Mouse (Mus musculus) limb, embryonic 14.5 days (tissue): ENCODE results near the gene Vps16. TPM values are rescaled to one million over a fixed set of nuclear protein-coding genes. Genes with fewer than 3 reads are reported as not detected.

Experiments used
- ATAC-seq: fragments of 200-750 bp; cut with Nextera tagmentation; 2 replicates; pipeline ENCODE4 v1.8.0; 2017; ENCODE audit warnings: low read depth, moderate number of reproducible peaks, moderate TSS enrichment; ENCODE audit not compliant: low FRiP score
- DNase-seq: peaks from one replicate; pipeline ENCODE4 v3.0.0-alpha.2; 2015; ENCODE audit warnings: low spot score
- H3K27ac ChIP-seq: fragments of 300-500 bp; sonication (generic); replicated peaks from 2 replicates; pipeline ENCODE4 v1.5.1; 2014; ENCODE audit warnings: low read depth, mild to moderate bottlenecking, low read length, moderate library complexity, mixed read lengths
- H3K27me3 ChIP-seq: fragments of 300-500 bp; sonication (generic); 2 replicates; pipeline ENCODE4 v1.6.1; 2014; ENCODE audit warnings: low read length, mixed read lengths; ENCODE audit not compliant: control insufficient read depth, insufficient read depth
- H3K36me3 ChIP-seq: fragments of 300-500 bp; sonication (generic); 2 replicates; pipeline ENCODE4 v1.6.1; 2014; ENCODE audit warnings: mild to moderate bottlenecking, low read length, moderate library complexity, mixed read lengths; ENCODE audit not compliant: control insufficient read depth, insufficient read depth
- H3K4me1 ChIP-seq: fragments of 300-500 bp; sonication (generic); 2 replicates; pipeline ENCODE4 v1.6.1; 2014; ENCODE audit warnings: antibody characterized with exemption, low read length, mixed read lengths; ENCODE audit not compliant: control insufficient read depth, insufficient read depth
- H3K4me2 ChIP-seq: fragments of 300-500 bp; sonication (generic); replicated peaks from 2 replicates; pipeline ENCODE4 v1.6.1; 2014; ENCODE audit warnings: low read depth, mild to moderate bottlenecking, low read length, moderate library complexity; ENCODE audit not compliant: severe bottlenecking
- H3K4me3 ChIP-seq: fragments of 300-500 bp; sonication (generic); replicated peaks from 2 replicates; pipeline ENCODE4 v1.5.1; 2014; ENCODE audit warnings: low read length
- H3K9ac ChIP-seq: fragments of 300-500 bp; sonication (generic); 2 replicates; pipeline ENCODE4 v1.6.1; 2014; ENCODE audit warnings: mild to moderate bottlenecking, low read depth, low read length, moderate library complexity; ENCODE audit not compliant: severe bottlenecking
- H3K9me3 ChIP-seq: fragments of 300-500 bp; sonication (generic); 2 replicates; pipeline ENCODE4 v1.6.1; 2016; ENCODE audit warnings: low read length; ENCODE audit not compliant: control insufficient read depth
- POLR2A ChIP-seq: fragments of 200-500 bp; IDR thresholded peaks from 2 replicates; pipeline ENCODE4 v1.8.0; 2012; ENCODE audit warnings: inconsistent platforms, mild to moderate bottlenecking, moderate library complexity, borderline replicate concordance; ENCODE audit not compliant: insufficient read depth, insufficient read length; ENCODE audit errors: extremely low read depth
- WGBS: fragments of 180-500 bp; shearing (Covaris S2); extraction: QIAGEN DNeasy Blood & Tissue Kit; methylation state at CpG from one replicate; pipeline ENCODE4 v1.1.7; 2014; 5-methylcytosine and 5-hydroxymethylcytosine counted together
- polyA plus RNA-seq, 2 experiments: library from polyadenylated mRNA; depleted of rRNA in 1 of 2; stranded (reverse) in 1 of 2; unstranded in 1 of 2; fragments of >200 nt; fragmentation: Nextera tagmentation in 1 of 2; extraction: Ambion mirVana in 1 of 2; gene quantifications; 2 replicates each; pipeline versions ENCODE4 v1.2.1 to v1.2.3; 2012 to 2014

Vps16 gene
- polyA plus RNA-seq, 2 experiments = 67.0 to 148 TPM

- no peak overlapping the region for H3K9ac ChIP-seq
- DNase-seq = no peak
- no peak for ATAC-seq
- H3K36me3 ChIP-seq = peaks cover 14% of the 10 kb centered on the region
- H3K4me3 ChIP-seq = no peak overlapping the region
- no peak overlapping the region for H3K27ac ChIP-seq
- TF ChIP-seq POLR2A = no peak
- no peak overlapping the region for H3K4me2 ChIP-seq
- no peaks in the 10 kb centered on the region for H3K4me1 ChIP-seq
- H3K9me3 ChIP-seq = no peaks in the 10 kb centered on the region
- no peaks in the 10 kb centered on the region for H3K27me3 ChIP-seq
- WGBS = 88% methylated on average over 3 of the region's 3 CpGs
These were observed 8.0 kb downstream of the Vps16 start for GRCm38 (mm10) chr2:130432157-130432556.

DNA sequence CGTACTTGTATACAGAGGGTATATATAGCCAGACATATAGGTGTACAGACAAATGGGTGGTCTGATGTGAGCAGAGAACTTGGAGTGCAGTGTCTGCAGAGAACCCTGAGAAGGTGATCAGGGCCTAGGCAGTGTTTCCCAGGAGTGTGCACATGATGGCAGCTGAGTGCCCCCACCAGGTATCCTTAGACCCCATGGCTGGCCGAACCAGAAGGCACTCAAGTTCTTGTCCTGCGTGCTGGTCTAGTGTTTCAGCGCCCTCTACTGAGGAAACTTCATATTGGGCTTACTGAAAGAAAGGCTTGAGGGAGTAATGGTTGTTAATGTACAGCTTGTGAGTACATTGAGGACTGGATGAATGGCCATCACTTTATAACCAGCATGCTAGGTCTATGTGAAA lies 9.0 kb downstream of the Vps16 start:
- Histone ChIP-seq H3K36me3 (peaks cover 23% of the 10 kb centered on the region), H3K4me1 (no peaks in the 10 kb centered on the region), H3K27ac (no peak overlapping the region), H3K9ac (no peak overlapping the region), H3K4me2 (no peak overlapping the region), H3K4me3 (no peak overlapping the region), H3K27me3 (no peaks in the 10 kb centered on the region), H3K9me3 (no peaks in the 10 kb centered on the region)
- no peak for TF ChIP-seq POLR2A
- ATAC-seq = peak; percentile 55; the same call in 1 of the 2 replicates
- DNase-seq = peak; percentile 61
- 17% methylated on average over 4 of the region's 4 CpGs for WGBS

- Histone ChIP-seq H3K4me3 (no peak overlapping the region), H3K9me3 (no peaks in the 10 kb centered on the region), H3K9ac (no peak overlapping the region), H3K4me1 (no peaks in the 10 kb centered on the region), H3K36me3 (peaks cover 52% of the 10 kb centered on the region), H3K27ac (no peak overlapping the region), H3K4me2 (no peak overlapping the region), H3K27me3 (no peaks in the 10 kb centered on the region)
- WGBS = 96% methylated on average over 1 of the region's 1 CpGs
- no peak for TF ChIP-seq POLR2A
- DNase-seq = no peak
- ATAC-seq = no peak
These were observed 12.6 kb downstream of the Vps16 start for GRCm38 (mm10) chr2:130436769-130437168.

GRCm38 (mm10) chr2:130438861-130439260 lies 14.7 kb downstream of the Vps16 start:
- H3K9ac ChIP-seq = no peak overlapping the region
- H3K27ac ChIP-seq = no peak overlapping the region
- WGBS = 94% methylated on average over 3 of the region's 3 CpGs
- H3K4me2 ChIP-seq = no peak overlapping the region
- no peaks in the 10 kb centered on the region for H3K4me1 ChIP-seq
- no peaks in the 10 kb centered on the region for H3K27me3 ChIP-seq
- DNase-seq (no peak), ATAC-seq (no peak)
- H3K4me3 ChIP-seq = no peak overlapping the region
- H3K9me3 ChIP-seq = no peaks in the 10 kb centered on the region
- H3K36me3 ChIP-seq = peaks cover 65% of the 10 kb centered on the region
- TF ChIP-seq POLR2A = no peak

DNA sequence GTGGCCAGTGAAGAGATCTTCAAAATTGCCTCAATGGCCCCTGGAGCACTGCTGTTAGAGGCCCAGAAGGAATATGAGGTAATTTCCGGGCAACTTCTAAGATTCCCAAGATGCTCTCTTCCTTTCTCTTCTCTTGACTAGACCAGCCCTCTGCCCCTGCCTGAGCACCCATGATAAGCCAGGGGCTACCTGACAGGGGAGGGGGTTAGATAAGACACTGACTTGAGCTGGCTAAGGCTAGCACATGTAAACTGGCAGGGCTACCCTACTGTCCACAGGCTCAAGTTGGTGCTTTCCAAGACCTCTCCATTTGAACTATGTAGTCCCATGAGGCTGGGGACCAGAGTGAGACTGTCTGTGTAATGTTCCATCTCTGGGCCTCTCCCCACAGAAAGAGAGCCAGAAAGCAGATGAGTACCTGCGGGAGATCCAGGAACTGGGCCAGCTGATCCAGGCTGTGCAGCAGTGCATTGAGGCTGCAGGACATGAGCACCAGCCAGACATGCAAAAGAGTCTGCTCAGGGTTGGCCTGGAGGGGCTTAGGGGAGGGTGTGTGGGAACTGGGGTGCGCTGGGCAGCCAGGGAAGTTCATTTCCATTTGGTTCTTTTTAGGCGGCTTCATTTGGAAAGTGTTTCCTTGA lies 15.8 kb downstream of the Vps16 start:
- Histone ChIP-seq H3K27ac (no peak overlapping the region), H3K27me3 (no peaks in the 10 kb centered on the region), H3K4me1 (no peaks in the 10 kb centered on the region), H3K9me3 (no peaks in the 10 kb centered on the region), H3K36me3 (peaks cover 71% of the 10 kb centered on the region), H3K4me3 (no peak overlapping the region), H3K9ac (no peak overlapping the region), H3K4me2 (no peak overlapping the region)
- WGBS = 85% methylated on average over 4 of the region's 4 CpGs
- TF ChIP-seq POLR2A = no peak
- no peak for ATAC-seq
- no peak for DNase-seq
